In genomic region chr5:73491074-73491836, GRCm38 (mm10) we compare ENCODE assay signal across 8 mouse cellular contexts. TPM values are rescaled to one million over a fixed set of nuclear protein-coding genes. Genes with fewer than 3 reads are reported as not detected.
A peak's percentile ranks its signal among the peaks of the same experiment; 100 is the strongest.
DNase-seq lines count a peak whose midpoint lies in the region; ATAC-seq and TF ChIP-seq lines count a peak whose summit lies in the region.

No protein-coding gene starts in this region.

- peak in 1 of 2 experiments; percentile 30 for DNase-seq in layer of hippocampus, adult 2 months (ENCODE audit: low spot score in 2 of 2)
- DNase-seq in layer of hippocampus, adult 9-10 months (ENCODE audit: low spot score), result no peak
- peak; percentile 54 for DNase-seq in forebrain, embryonic 10.5 days (ENCODE audit: extremely low spot score, low spot score)
- DNase-seq in kidney, postnatal 10 days, result peak; percentile 79
- DNase-seq in layer of hippocampus, postnatal 25 days (ENCODE audit: extremely low spot score in 1 of 2, low spot score in 1 of 2), result no peak
- no peak for DNase-seq in layer of hippocampus, adult 11-12 months (ENCODE audit: low spot score)

- no peaks in the 10 kb centered on the region for H3K4me1 ChIP-seq in bone marrow, adult 2 months (ENCODE audit: control insufficient read depth, insufficient read depth, low read length)
- H3K4me1 ChIP-seq in forebrain, embryonic 10.5 days, result peaks cover 16% of the 10 kb centered on the region
- H3K4me1 ChIP-seq in midbrain, embryonic 12.5 days, result peaks cover 17% of the 10 kb centered on the region

- no peaks in the 10 kb centered on the region for H3K36me3 ChIP-seq in forebrain, embryonic 10.5 days (replicated peaks)
- H3K36me3 ChIP-seq in midbrain, embryonic 12.5 days, result no peaks in the 10 kb centered on the region

- peak overlapping the region; percentile 93 for H3K4me3 ChIP-seq in layer of hippocampus, adult 2 months
- H3K4me3 ChIP-seq in bone marrow, adult 2 months (replicated peaks; ENCODE audit: control insufficient read depth, low read depth, low read length), result peak overlapping the region; percentile 98
- H3K4me3 ChIP-seq in forebrain, embryonic 10.5 days, result peak overlapping the region; percentile 89
- H3K4me3 ChIP-seq in midbrain, embryonic 12.5 days, result peak overlapping the region; percentile 76

- TF ChIP-seq POLR2A in bone marrow, adult 2 months (IDR thresholded peaks at IDR 0.05; ENCODE audit: borderline replicate concordance, control insufficient read depth, low read depth, low read length), result no peak

- WGBS in bone marrow, adult 2 months, result 2% methylated on average over 70 of the region's 70 CpGs
- WGBS in forebrain, embryonic 10.5 days, result 1% methylated on average over 70 of the region's 70 CpGs
- 2% methylated on average over 54 of the region's 70 CpGs for WGBS in midbrain, embryonic 12.5 days

- peak overlapping the region; percentile 84 for H3K9ac ChIP-seq in midbrain, embryonic 12.5 days (replicated peaks)

- H3K9me3 ChIP-seq in forebrain, embryonic 10.5 days, result no peaks in the 10 kb centered on the region
- no peaks in the 10 kb centered on the region for H3K9me3 ChIP-seq in midbrain, embryonic 12.5 days

- peak; percentile 49; the same call in 1 of the 2 replicates for TF ChIP-seq CTCF in layer of hippocampus, adult 2 months (conservative IDR thresholded peaks at IDR 0.05)
- TF ChIP-seq CTCF in bone marrow, adult 2 months (IDR thresholded peaks at IDR 0.05; ENCODE audit: control insufficient read depth, insufficient read depth, low read length), result no peak

- no peaks in the 10 kb centered on the region for H3K27me3 ChIP-seq in forebrain, embryonic 10.5 days (ENCODE audit: poor library complexity, severe bottlenecking)
- no peaks in the 10 kb centered on the region for H3K27me3 ChIP-seq in midbrain, embryonic 12.5 days

- H3K27ac ChIP-seq in layer of hippocampus, adult 2 months, result peak overlapping the region; percentile 93
- H3K27ac ChIP-seq in bone marrow, adult 2 months (ENCODE audit: control insufficient read depth, insufficient read depth, low read depth, low read length, poor library complexity), result 0 out of 2 replicates have a peak overlapping the region, but pooled peaks have one; percentile 48
- H3K27ac ChIP-seq in forebrain, embryonic 10.5 days, result peak overlapping the region; percentile 95
- peak overlapping the region; percentile 95 for H3K27ac ChIP-seq in midbrain, embryonic 12.5 days (replicated peaks)

- H3K4me2 ChIP-seq in midbrain, embryonic 12.5 days (replicated peaks), result peak overlapping the region; percentile 94

- peak; percentile 41 for ATAC-seq in midbrain, embryonic 12.5 days (ENCODE audit: low FRiP score, low read depth)

RNA-seq across cellular contexts. Expression of gene Dcun1d4, which starts 10.5 kb away (rescaled TPM):
- 100 to 1,000 TPM; 124 to 132 TPM for total RNA-seq in layer of hippocampus, adult 2 months (2021)
- polyA plus RNA-seq in bone marrow, adult 2 months (2011; ENCODE audit: insufficient read depth, insufficient read length, low replicate concordance, missing spikeins), result 1.9 and 3.6 TPM in 2 replicates
- polyA plus RNA-seq in forebrain, embryonic 10.5 days (2016; fragmentation: Nextera tagmentation; extraction: Ambion mirVana), result 49.6 and 50.8 TPM in 2 replicates
- 58.4 and 62.2 TPM in 2 replicates for polyA plus RNA-seq in midbrain, embryonic 12.5 days (2016; fragmentation: Nextera tagmentation; extraction: Ambion mirVana)
- total RNA-seq in layer of hippocampus, postnatal 25 days (2021), result 100 to 1,000 TPM; 114 to 122 TPM

Comparison
In these comparisons a context has a peak if more than half of its experiments do, and no peak if none do; other contexts are left out.
1. DNase-seq: peak in forebrain, embryonic 10.5 days (single experiment) and kidney, postnatal 10 days (single experiment); none in layer of hippocampus, adult 9-10 months (single experiment), layer of hippocampus, postnatal 25 days (0 of 2) and layer of hippocampus, adult 11-12 months (single experiment).
2. RNA of gene Dcun1d4, which starts 10.5 kb away (polyA plus RNA-seq): 58.4 to 62.2 TPM in midbrain, embryonic 12.5 days and 49.6 to 50.8 TPM in forebrain, embryonic 10.5 days; 1.9 to 3.6 TPM in bone marrow, adult 2 months; every median in the first group is over 10 times any median in the second.
3. Peak in every context shown above with its lines, with median percentiles within 50 percentile points of each other: H3K27ac ChIP-seq and H3K4me3 ChIP-seq.